Mouse (Mus musculus) ES-E14 (cell line): ENCODE measurements at regions not wholly inside any gene's neighbourhood (a gene's known extent, or its start where the extent isn't known, plus 50 kb on each side); places are given as distances from the start of the nearest gene placed in this dataset.

Experiments
- DNase-seq: peaks from one replicate; pipeline ENCODE4 v3.0.0-alpha.2; 2013; ENCODE audit warnings: low read depth, low spot score
- H3K27ac ChIP-seq: 2 replicates; pipeline ENCODE4 v1.5.1; 2012; ENCODE audit warnings: low read depth, mild to moderate bottlenecking, low read length, moderate library complexity, mixed read lengths; ENCODE audit not compliant: poor library complexity, insufficient read depth, severe bottlenecking
- H3K36me3 ChIP-seq: 2 replicates; pipeline ENCODE4 v1.6.1; 2012; ENCODE audit warnings: mild to moderate bottlenecking, low read length, moderate library complexity, mixed read lengths; ENCODE audit not compliant: control insufficient read depth, poor library complexity, insufficient read depth, severe bottlenecking
- H3K4me1 ChIP-seq, 2 experiments: fragments of 150-350 bp in 1 of 2; sonication (generic) in 1 of 2; 2 replicates each; pipeline ENCODE4 v1.6.1; 2012; ENCODE audit warnings: low read length in 2 of 2, mild to moderate bottlenecking in 1 of 2, mixed read lengths in 1 of 2; ENCODE audit not compliant: control insufficient read depth in 2 of 2, insufficient read depth in 2 of 2, poor library complexity in 1 of 2
- H3K4me3 ChIP-seq, 2 experiments: fragments of 150-350 bp in 1 of 2; sonication (generic) in 1 of 2; 2 replicates each; pipeline ENCODE4 v1.5.1; 2012; ENCODE audit warnings: low read length in 2 of 2, low read depth in 1 of 2, mild to moderate bottlenecking in 1 of 2, mixed read lengths in 1 of 2; ENCODE audit not compliant: insufficient read depth in 1 of 2, poor library complexity in 1 of 2, severe bottlenecking in 1 of 2
- H3K9ac ChIP-seq: 2 replicates; pipeline ENCODE4 v1.6.1; 2012; ENCODE audit warnings: low read depth, mild to moderate bottlenecking, low read length, mixed read lengths; ENCODE audit not compliant: poor library complexity, insufficient read depth, severe bottlenecking
- H3K9me3 ChIP-seq: fragments of 150-350 bp; sonication (generic); 2 replicates; pipeline ENCODE4 v1.6.1; 2012; ENCODE audit warnings: low read depth, mild to moderate bottlenecking, low read length; ENCODE audit not compliant: control insufficient read depth, insufficient read depth
- CHD2 ChIP-seq: IDR thresholded peaks from 2 replicates; pipeline ENCODE4 v1.6.1; 2014; ENCODE audit warnings: mild to moderate bottlenecking, low read depth, low read length, inconsistent platforms
- HCFC1 ChIP-seq: IDR thresholded peaks from 2 replicates; pipeline ENCODE4 v1.6.1; 2012; ENCODE audit warnings: low read length, inconsistent platforms, borderline replicate concordance; ENCODE audit not compliant: insufficient read depth
- MAFK ChIP-seq: IDR thresholded peaks from 2 replicates; pipeline ENCODE4 v1.6.1; 2014; ENCODE audit warnings: mild to moderate bottlenecking, low read depth, low read length, inconsistent platforms; ENCODE audit not compliant: insufficient read depth
- ZC3H11A ChIP-seq: IDR thresholded peaks from 2 replicates; pipeline ENCODE4 v1.6.1; 2012; ENCODE audit warnings: low read depth, mild to moderate bottlenecking, inconsistent platforms, low read length, borderline replicate concordance
- ZNF384 ChIP-seq: IDR thresholded peaks from 2 replicates; pipeline ENCODE4 v1.6.1; 2012; ENCODE audit warnings: low read depth, low read length, inconsistent platforms
- in situ Hi-C, 2 experiments: fragments of 600-800 bp; cut with MboI; formaldehyde crosslinking; loops; one replicate each; pipeline ENCODE4 v1.15.1; 2025; ENCODE audit warnings: low sequenced_read_pairs in 2 of 2, inconsistent platforms in 1 of 2; ENCODE audit not compliant: unreplicated experiment in 2 of 2

DNA sequence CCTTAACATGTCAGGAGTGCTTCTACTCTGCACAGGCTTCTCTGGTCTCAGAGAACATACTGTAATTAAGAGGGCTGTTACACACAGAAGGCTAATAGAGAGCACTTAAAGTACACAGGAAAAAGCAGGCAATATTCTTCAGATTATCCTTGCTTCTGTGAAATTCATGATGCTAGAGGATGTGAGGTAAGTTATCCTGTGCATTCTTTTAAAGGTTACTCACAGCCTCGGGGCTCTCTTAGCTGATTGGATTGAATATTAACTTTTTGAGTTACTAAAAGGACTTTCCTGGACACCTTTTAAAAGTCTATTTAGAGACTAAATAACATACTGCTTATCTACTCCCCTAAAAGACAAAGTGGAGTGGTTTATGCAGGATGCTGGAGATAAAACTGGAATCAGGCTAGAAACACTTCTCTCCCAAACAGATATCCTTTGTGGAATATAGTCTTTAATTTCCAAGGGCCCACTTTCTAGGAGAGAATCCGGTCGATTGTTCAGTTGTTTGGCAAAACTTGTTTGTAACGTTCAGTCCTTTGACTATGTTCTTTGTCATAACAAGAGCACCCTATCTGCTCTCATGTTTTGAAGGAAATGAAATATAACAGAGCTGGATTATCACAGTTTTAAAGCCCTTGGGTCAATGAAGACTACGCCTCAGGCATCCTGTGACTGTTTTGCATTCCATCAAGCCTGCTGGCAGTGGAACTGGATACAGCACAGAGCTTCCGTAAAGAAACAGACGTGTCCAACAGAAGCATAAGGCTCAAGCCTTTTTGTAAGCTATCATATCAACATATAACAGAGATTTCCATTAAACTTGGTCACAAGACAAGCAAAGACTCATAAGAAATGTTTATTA, 537.5 kb upstream of the Map3k7 start:
- no peak for TF ChIP-seq ZC3H11A
- TF ChIP-seq ZNF384: no peak
- no peak for TF ChIP-seq MAFK
- no peak for TF ChIP-seq HCFC1
- TF ChIP-seq CHD2: no peak
- H3K4me1 ChIP-seq: no peaks in the 10 kb centered on the region
- no peak for DNase-seq
- H3K4me3 ChIP-seq: no peak overlapping the region
- in situ Hi-C loops: no loop called here
- H3K9ac ChIP-seq: no peak overlapping the region
- no peak overlapping the region for H3K27ac ChIP-seq
- H3K9me3 ChIP-seq: no peaks in the 10 kb centered on the region
- H3K36me3 ChIP-seq: no peaks in the 10 kb centered on the region

DNA sequence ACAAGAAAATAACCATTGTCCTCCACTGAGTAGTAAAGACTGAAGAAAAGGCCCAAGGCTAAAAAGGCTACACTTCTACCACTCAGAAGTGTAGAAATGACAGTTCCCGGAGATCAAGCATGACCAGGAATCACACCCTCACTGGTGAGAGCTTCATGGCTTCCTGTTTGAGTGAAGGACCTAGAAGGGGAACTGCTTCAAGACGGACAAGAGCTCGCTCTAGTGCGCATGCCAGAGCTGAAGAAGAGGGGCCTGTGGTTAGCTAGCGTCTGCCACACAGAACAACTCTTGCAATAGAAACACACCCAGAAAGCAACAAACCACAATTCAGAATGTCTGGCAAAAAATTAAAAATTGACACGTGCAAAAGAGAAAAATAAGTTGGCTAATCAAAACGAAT, 530.0 kb upstream of the Map3k7 start:
- Histone ChIP-seq H3K9ac (no peak overlapping the region), H3K36me3 (no peaks in the 10 kb centered on the region), H3K4me1 (no peaks in the 10 kb centered on the region), H3K27ac (no peak overlapping the region), H3K9me3 (no peaks in the 10 kb centered on the region), H3K4me3 (no peak overlapping the region)
- in situ Hi-C loops: no loop called here
- DNase-seq: no peak
- TF ChIP-seq ZNF384 (no peak), HCFC1 (no peak), MAFK (no peak), ZC3H11A (no peak), CHD2 (no peak)

DNA sequence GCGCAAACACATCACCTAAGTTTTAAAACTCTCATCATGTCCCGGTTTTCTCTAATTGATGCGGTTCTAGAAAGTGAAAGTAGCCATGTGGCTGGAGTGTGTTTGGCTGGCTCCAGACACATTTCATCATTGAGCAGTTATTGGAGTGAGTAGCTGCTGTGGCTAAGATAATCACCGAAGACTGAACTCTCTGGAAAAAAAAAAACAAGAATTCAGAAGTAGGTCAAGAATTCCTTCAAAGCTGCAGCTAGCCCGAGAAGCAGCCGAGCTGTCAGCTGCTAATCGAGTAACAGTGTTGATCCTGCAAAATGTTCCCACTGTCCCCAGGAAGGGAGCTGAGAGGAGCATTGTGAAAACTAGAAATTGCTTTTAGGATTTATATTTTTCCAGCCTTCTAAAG, 509.0 kb upstream of the Map3k7 start:
- Histone ChIP-seq H3K4me3 (no peak overlapping the region), H3K36me3 (no peaks in the 10 kb centered on the region), H3K9me3 (no peaks in the 10 kb centered on the region), H3K4me1 (no peaks in the 10 kb centered on the region), H3K9ac (no peak overlapping the region), H3K27ac (no peak overlapping the region)
- DNase-seq: no peak
- in situ Hi-C loops: no loop called here
- no peak for TF ChIP-seq ZC3H11A
- no peak for TF ChIP-seq HCFC1
- TF ChIP-seq CHD2: no peak
- TF ChIP-seq MAFK: no peak
- no peak for TF ChIP-seq ZNF384

DNA sequence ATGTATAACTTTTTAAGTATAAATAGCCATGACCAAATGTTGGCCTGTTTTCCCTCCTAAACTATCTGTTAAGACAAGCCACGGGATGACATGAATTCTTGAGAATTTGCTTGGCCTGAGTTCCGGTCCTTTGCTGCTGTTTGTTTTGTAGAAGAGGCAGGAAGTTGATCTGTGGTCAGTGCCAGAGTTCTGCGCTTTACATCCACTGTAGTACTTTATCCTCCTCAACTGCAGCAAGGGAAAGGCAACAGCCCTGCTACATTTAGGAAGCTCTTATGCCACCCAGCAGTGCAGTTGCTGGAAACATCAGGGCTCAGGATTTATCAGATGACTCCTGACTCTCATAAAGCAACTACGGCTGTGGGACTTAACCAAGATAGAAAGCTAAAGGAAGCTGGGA, 508.4 kb upstream of the Map3k7 start:
- in situ Hi-C loops: no loop called here
- Histone ChIP-seq H3K36me3 (no peaks in the 10 kb centered on the region), H3K9ac (no peak overlapping the region), H3K9me3 (no peaks in the 10 kb centered on the region), H3K4me3 (no peak overlapping the region), H3K4me1 (no peaks in the 10 kb centered on the region), H3K27ac (no peak overlapping the region)
- no peak for DNase-seq
- no peak for TF ChIP-seq ZNF384

DNA sequence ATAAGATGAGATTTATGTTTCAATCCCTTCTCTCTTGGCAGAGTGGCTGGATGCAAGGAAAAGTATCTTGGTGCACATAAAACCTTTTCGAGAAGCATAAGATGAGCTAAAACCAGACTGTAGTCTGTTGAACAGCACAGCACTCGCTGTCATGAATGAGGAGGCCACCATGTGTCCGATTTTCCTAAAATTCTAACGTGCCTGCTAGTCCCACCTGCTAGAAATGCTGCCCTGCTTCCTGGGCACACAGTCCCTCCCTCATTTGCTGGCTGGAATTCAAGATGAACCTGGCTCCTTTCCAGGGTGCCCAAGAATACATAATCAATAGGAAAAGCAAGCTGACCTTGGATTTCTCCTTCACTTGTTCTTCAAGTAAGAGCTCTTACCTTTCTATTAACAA, 501.4 kb upstream of the Map3k7 start:
- in situ Hi-C loops: no loop called here
- no peak for DNase-seq
- no peaks in the 10 kb centered on the region for H3K4me1 ChIP-seq
- no peak overlapping the region for H3K9ac ChIP-seq
- no peak overlapping the region for H3K4me3 ChIP-seq
- no peak overlapping the region for H3K27ac ChIP-seq
- H3K9me3 ChIP-seq: no peaks in the 10 kb centered on the region
- no peak for TF ChIP-seq CHD2
- no peaks in the 10 kb centered on the region for H3K36me3 ChIP-seq
